Mouse (Mus musculus): ENCODE measurements at regions not wholly inside any gene's neighbourhood (a gene's known extent, or its start where the extent isn't known, plus 50 kb on each side); places are given as distances from the start of the nearest gene placed in this dataset.

- no peak overlapping the region for H3K4me3 ChIP-seq
- DNase-seq (ENCODE audit: low spot score) = no peak
- no peaks in the 10 kb centered on the region for H3K9me3 ChIP-seq
- WGBS = 72% methylated on average over 6 of the region's 6 CpGs
- H3K4me1 ChIP-seq (replicated peaks) = peaks cover 15% of the 10 kb centered on the region; the same call in 1 of the 2 replicates
- no peak overlapping the region for H3K27ac ChIP-seq
- H3K27me3 ChIP-seq (ENCODE audit: insufficient read depth, poor library complexity, severe bottlenecking) = peaks cover 23% of the 10 kb centered on the region
- H3K36me3 ChIP-seq = no peaks in the 10 kb centered on the region
These were observed 88.9 kb downstream of the Vegfa start for GRCm38 (mm10) chr17:45943244-45943643.

GRCm38 (mm10) chr17:45941890-45942375, 90.2 kb downstream of the Vegfa start:
- DNase-seq (ENCODE audit: low spot score) = no peak
- Histone ChIP-seq H3K36me3 (no peaks in the 10 kb centered on the region), H3K9me3 (no peaks in the 10 kb centered on the region), H3K4me3 (no peak overlapping the region), H3K4me1 (replicated peaks) (peaks cover 21% of the 10 kb centered on the region), H3K27me3 (ENCODE audit: insufficient read depth, poor library complexity, severe bottlenecking) (peaks cover 23% of the 10 kb centered on the region), H3K27ac (no peak overlapping the region)
- 49% methylated on average over 4 of the region's 4 CpGs for WGBS

- peaks cover 29% of the 10 kb centered on the region for H3K4me1 ChIP-seq (replicated peaks)
- no peaks in the 10 kb centered on the region for H3K9me3 ChIP-seq
- 90% methylated on average over 16 of the region's 16 CpGs for WGBS
- peaks cover 28% of the 10 kb centered on the region for H3K27me3 ChIP-seq (ENCODE audit: insufficient read depth, poor library complexity, severe bottlenecking)
- no peak overlapping the region for H3K4me3 ChIP-seq
- no peak overlapping the region for H3K27ac ChIP-seq
- no peaks in the 10 kb centered on the region for H3K36me3 ChIP-seq
- no peak for DNase-seq (ENCODE audit: low spot score)
These were observed 91.9 kb downstream of the Vegfa start for GRCm38 (mm10) chr17:45940121-45940813.

- no peaks in the 10 kb centered on the region for H3K36me3 ChIP-seq
- 0 out of 2 replicates have a peak overlapping the region, but pooled peaks have one; percentile 3 for H3K27ac ChIP-seq
- 22% methylated on average over 1 of the region's 1 CpGs for WGBS
- H3K4me3 ChIP-seq = no peak overlapping the region
- DNase-seq (ENCODE audit: low spot score) = no peak
- peaks cover 41% of the 10 kb centered on the region for H3K4me1 ChIP-seq (replicated peaks)
- peaks cover 38% of the 10 kb centered on the region for H3K27me3 ChIP-seq (ENCODE audit: insufficient read depth, poor library complexity, severe bottlenecking)
- no peaks in the 10 kb centered on the region for H3K9me3 ChIP-seq
These were observed 93.9 kb downstream of the Vegfa start for GRCm38 (mm10) chr17:45938284-45938683.

- Histone ChIP-seq H3K36me3 (no peaks in the 10 kb centered on the region), H3K9me3 (no peaks in the 10 kb centered on the region), H3K4me3 (no peak overlapping the region), H3K27me3 (ENCODE audit: insufficient read depth, poor library complexity, severe bottlenecking) (peaks cover 51% of the 10 kb centered on the region), H3K4me1 (replicated peaks) (peaks cover 47% of the 10 kb centered on the region), H3K27ac (peak overlapping the region; percentile 64; the same call in 1 of the 2 replicates)
- 28% methylated on average over 12 of the region's 12 CpGs for WGBS
- no peak for DNase-seq (ENCODE audit: low spot score)
These were observed 95.6 kb downstream of the Vegfa start for GRCm38 (mm10) chr17:45936577-45936976.

- peaks cover 59% of the 10 kb centered on the region for H3K27me3 ChIP-seq (ENCODE audit: insufficient read depth, poor library complexity, severe bottlenecking)
- WGBS = 83% methylated on average over 4 of the region's 4 CpGs
These were observed 96.9 kb downstream of the Vegfa start for GRCm38 (mm10) chr17:45935291-45935690.

GRCm38 (mm10) chr17:45934002-45934401, 98.2 kb downstream of the Vegfa start:
- WGBS = 27% methylated on average over 2 of the region's 2 CpGs
- H3K27me3 ChIP-seq (ENCODE audit: insufficient read depth, poor library complexity, severe bottlenecking) = peaks cover 47% of the 10 kb centered on the region
- H3K36me3 ChIP-seq = no peaks in the 10 kb centered on the region
- H3K27ac ChIP-seq = 0 out of 2 replicates have a peak overlapping the region, but pooled peaks have one; percentile 17
- DNase-seq (ENCODE audit: low spot score) = no peak
- H3K9me3 ChIP-seq = no peaks in the 10 kb centered on the region
- H3K4me1 ChIP-seq (replicated peaks) = peaks cover 69% of the 10 kb centered on the region
- H3K4me3 ChIP-seq = no peak overlapping the region

More at GRCm38 (mm10) chr17:45935291-45935690, 96.9 kb downstream of the Vegfa start:
- Histone ChIP-seq H3K4me3 (no peak overlapping the region), H3K4me1 (replicated peaks) (peaks cover 57% of the 10 kb centered on the region), H3K36me3 (no peaks in the 10 kb centered on the region), H3K9me3 (no peaks in the 10 kb centered on the region), H3K27ac (no peak overlapping the region)
- no peak for DNase-seq (ENCODE audit: low spot score)

- H3K9me3 ChIP-seq = no peaks in the 10 kb centered on the region
- H3K4me1 ChIP-seq (replicated peaks) = peaks cover 72% of the 10 kb centered on the region
- no peaks in the 10 kb centered on the region for H3K36me3 ChIP-seq
- 53% methylated on average over 10 of the region's 10 CpGs for WGBS
- H3K27ac ChIP-seq = no peak overlapping the region
- DNase-seq (ENCODE audit: low spot score) = no peak
- peaks cover 44% of the 10 kb centered on the region for H3K27me3 ChIP-seq (ENCODE audit: insufficient read depth, poor library complexity, severe bottlenecking)
- H3K4me3 ChIP-seq = no peak overlapping the region
These were observed 99.1 kb downstream of the Vegfa start for GRCm38 (mm10) chr17:45933034-45933433.

GRCm38 (mm10) chr17:45932611-45933010, 99.6 kb downstream of the Vegfa start:
- Histone ChIP-seq H3K9me3 (no peaks in the 10 kb centered on the region), H3K27me3 (ENCODE audit: insufficient read depth, poor library complexity, severe bottlenecking) (peaks cover 48% of the 10 kb centered on the region), H3K4me3 (no peak overlapping the region), H3K36me3 (no peaks in the 10 kb centered on the region), H3K4me1 (replicated peaks) (peaks cover 71% of the 10 kb centered on the region), H3K27ac (no peak overlapping the region)
- WGBS = 59% methylated on average over 6 of the region's 6 CpGs
- no peak for DNase-seq (ENCODE audit: low spot score)

GRCm38 (mm10) chr17:45929591-45929990, 102.6 kb downstream of the Vegfa start:
- Histone ChIP-seq H3K9me3 (no peaks in the 10 kb centered on the region), H3K36me3 (no peaks in the 10 kb centered on the region), H3K27ac (peak overlapping the region; percentile 77), H3K4me3 (no peak overlapping the region), H3K4me1 (replicated peaks) (peaks cover 62% of the 10 kb centered on the region), H3K27me3 (ENCODE audit: insufficient read depth, poor library complexity, severe bottlenecking) (peaks cover 47% of the 10 kb centered on the region)
- DNase-seq (ENCODE audit: low spot score) = no peak
- WGBS = 77% methylated on average over 7 of the region's 7 CpGs

GRCm38 (mm10) chr17:45928903-45929477, 103.2 kb downstream of the Vegfa start:
- Histone ChIP-seq H3K4me3 (no peak overlapping the region), H3K9me3 (no peaks in the 10 kb centered on the region), H3K36me3 (no peaks in the 10 kb centered on the region), H3K27me3 (ENCODE audit: insufficient read depth, poor library complexity, severe bottlenecking) (peaks cover 41% of the 10 kb centered on the region), H3K27ac (peak overlapping the region; percentile 77), H3K4me1 (replicated peaks) (peaks cover 56% of the 10 kb centered on the region)
- DNase-seq (ENCODE audit: low spot score) = no peak
- 77% methylated on average over 8 of the region's 8 CpGs for WGBS

- WGBS = 86% methylated on average over 4 of the region's 4 CpGs
- Histone ChIP-seq H3K27ac (no peak overlapping the region), H3K36me3 (no peaks in the 10 kb centered on the region), H3K4me3 (no peak overlapping the region), H3K9me3 (no peaks in the 10 kb centered on the region), H3K4me1 (replicated peaks) (peaks cover 47% of the 10 kb centered on the region), H3K27me3 (ENCODE audit: insufficient read depth, poor library complexity, severe bottlenecking) (peaks cover 38% of the 10 kb centered on the region)
- no peak for DNase-seq (ENCODE audit: low spot score)
These were observed 104.2 kb downstream of the Vegfa start for GRCm38 (mm10) chr17:45928013-45928412.

- Histone ChIP-seq H3K4me1 (replicated peaks) (peaks cover 37% of the 10 kb centered on the region), H3K27me3 (ENCODE audit: insufficient read depth, poor library complexity, severe bottlenecking) (peaks cover 20% of the 10 kb centered on the region), H3K36me3 (no peaks in the 10 kb centered on the region), H3K9me3 (no peaks in the 10 kb centered on the region), H3K4me3 (no peak overlapping the region), H3K27ac (peak overlapping the region; percentile 59)
- WGBS = 67% methylated on average over 6 of the region's 6 CpGs
- no peak for DNase-seq (ENCODE audit: low spot score)
These were observed 106.3 kb downstream of the Vegfa start for GRCm38 (mm10) chr17:45925845-45926244.

All from hindbrain, embryonic 10.5 days (tissue).